Mouse (Mus musculus) natural killer cell, adult 2 months (primary cell): ENCODE results near the gene Ptges.
"Not testable (repeated sequence)": the region's sequence is repeated elsewhere in the genome, so short reads cannot be mapped to it uniquely, and the experiment has no call there.

Experiments used
- DNase-seq, 2 experiments: peaks; one replicate each; pipeline ENCODE4 v3.0.0; 2022; ENCODE audit warnings: low spot score in 2 of 2

Gene Ptges

DNA sequence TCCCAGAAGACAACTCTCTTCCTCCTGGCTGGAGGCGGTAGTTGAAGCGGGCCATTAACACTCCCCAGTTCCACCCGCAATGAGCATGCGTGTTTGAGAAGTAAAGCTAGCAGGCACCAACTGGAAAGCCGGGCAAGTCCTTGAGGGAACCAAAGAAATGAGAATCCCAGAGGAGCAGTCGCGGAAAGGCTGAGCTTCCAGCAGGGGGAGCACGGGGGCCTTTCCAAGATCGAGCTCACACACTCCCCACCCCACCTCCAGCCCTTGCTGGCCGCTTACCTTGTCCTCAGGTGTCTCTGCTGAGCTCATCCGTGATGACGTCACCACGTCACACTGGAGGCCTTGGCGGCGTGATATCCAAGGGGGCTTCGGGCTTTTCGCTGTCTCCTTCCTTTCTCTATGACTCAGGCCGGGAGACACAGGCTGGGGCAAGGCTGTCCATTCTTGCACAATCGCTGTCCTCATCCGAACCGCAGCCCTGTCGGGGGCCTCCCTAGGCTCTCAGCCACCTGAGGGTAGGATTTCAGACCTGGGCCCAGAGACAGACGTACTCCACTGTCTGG, at the start of gene Ptges:
Ptges (minus strand) TSS at position 381 of the 563 bp plus-strand sequence.
- DNase-seq = peak in 1 of 2 experiments; percentile 41

DNA sequence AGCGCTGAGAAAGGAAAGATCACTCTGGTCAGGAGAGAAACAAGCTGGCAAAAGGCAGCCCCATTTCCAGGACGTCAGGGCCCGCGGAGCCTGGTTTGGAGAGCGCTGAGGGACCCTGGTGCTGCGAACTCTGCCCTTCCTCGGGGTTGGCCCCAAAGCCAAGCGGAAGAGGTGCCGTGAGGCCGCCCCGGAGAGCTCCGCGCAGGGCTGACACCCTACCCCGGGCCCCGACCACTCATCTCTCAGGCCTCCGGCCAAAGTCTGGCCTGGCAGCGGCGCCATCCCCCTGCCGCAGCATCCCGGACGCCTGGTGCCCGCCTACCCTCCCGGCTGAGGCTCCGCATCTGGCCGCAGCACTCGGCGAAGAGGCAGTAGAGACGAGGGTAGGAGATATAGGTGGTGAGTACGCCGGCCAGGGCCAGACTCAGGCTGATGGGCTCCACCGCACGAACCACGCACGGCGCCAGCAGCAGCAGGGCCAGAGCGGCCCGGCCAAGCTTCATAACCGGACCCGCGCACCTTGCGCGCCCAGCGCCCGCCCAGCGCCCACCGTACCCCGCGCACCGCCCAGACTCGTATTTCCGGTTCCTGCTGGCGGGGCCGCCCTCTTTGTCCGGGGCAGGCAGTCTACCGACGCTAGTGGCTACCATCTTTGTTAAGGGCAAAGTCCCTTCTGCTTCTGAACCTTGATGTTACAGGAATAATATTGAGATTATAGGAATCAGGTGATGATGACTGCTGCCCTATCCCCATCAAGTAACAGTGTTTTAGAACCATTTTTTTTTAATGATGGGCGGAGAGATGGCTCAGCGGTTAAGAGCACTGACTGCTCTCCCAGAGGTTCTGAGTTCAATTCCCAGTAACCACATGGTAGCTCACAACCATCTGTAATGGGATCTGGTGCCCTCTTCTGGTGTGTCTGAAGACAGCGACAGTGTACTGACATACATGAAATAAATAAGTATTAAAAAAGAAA, 38.0 kb upstream of the Ptges start, which contains the start of gene Tor1a:
Tor1a (minus strand) TSS at position 582 of the 976 bp plus-strand sequence.
- peak; percentile 70 to 78 for DNase-seq

DNA sequence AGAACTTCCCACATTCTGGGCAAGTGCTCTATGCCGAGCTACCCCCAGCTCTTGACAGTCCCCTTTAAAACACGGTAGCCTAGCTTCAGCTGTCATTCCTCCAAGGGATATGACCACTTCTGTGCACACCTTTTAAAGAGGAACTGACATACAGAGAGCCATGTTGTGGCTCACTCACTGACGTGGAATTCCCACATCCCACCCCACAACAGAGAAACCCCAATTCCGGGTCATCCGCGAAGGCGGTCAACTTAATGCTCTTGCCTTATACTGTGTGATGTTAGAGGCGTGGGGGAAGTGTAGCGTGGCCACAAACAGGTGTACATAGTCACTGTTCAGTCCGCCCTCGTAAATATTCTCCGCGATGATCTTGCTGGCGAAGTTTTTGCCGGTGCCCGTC, 37.2 kb upstream of the Ptges start:
- peak; percentile 28 to 46 for DNase-seq

DNA sequence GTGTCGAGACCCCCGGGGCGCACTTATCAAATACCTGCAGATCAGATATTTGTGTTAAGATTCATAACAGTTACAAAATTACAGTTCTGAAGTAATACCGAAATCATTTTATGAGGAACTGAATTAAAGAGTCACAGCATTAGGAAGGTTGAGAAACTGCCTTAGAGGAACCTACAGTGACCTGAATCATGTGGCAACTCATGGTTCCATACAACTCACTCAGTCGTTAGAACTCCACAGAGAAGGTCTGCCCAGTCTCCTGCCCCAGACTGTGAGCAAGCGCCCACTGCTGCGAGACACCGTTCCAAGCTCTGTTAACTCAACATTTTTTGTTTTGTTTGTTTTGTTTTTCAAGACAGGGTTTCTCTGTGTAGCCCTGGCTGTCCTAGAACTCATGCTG, 36.0 kb upstream of the Ptges start:
- no peak for DNase-seq

DNA sequence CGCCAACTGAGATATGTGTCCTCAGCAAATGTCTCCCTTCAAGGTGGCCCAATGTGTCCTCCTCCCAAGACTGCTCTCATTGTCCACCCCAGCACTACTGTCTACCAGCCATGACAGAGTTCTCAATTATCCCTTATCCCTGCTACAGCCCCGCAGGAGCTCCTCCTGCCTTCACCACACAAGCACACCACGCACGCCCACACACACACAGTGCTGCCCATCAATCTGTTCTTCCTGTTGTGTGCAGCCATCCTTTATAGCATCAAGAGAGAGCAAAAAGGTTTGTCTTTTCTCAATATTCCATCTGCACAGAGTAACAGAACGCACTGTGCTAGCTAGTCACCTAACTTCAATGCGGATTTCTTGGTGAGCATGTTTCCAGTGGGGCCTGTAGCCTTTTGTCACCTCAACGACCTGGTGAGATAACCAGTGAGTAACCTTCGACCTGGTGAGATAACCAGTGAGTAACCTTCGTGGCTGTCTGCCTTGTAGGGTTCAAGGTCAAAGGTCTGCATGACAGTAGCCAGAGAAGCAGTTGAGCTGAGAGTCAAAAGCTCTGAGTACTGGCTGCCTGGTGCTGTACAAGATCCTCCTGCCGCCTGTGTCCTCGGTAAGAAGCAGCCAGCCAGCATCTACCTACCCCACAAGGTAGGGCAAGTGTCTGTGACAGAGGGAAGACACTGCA, 33.0 kb upstream of the Ptges start:
- no peak for DNase-seq

DNA sequence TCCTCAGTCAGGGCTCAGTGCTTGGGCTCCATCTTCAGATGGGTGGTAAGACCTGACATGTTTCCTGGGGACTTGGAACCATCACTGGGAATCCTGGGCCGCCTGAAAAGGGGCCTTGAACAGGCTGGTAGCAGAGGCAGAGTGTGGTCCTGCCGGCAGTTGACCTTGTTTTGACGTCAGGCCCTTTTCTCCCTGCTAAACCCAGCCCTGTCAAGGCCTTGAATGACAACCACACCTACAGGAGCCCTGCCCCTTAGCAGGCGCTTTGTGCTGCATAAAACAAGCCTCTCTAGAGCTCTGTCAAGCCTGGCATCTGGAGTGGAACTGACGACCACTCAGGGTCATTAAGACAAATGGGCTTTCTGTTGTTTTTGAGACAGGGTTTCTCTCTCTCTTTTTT, 30.2 kb upstream of the Ptges start:
- no peak for DNase-seq

DNA sequence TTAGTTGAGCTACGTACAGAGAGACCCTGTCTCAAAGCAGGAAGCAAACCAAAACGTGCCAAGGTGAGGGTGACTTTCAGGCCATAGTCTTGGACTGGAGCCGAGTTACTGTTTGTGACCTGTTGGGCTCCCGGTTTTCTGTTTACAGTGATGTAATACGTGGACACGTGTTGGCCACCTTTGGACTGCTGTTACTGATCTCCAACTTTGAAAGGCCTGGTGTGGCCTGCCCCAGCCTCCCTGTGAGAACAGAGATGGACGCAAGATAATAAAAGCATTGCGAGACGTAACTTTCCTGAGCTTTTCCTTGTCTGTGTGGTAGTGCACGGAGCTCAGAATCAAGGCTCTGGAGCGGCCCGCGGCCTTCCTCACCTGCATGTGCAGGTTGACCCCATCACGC, 29.1 kb upstream of the Ptges start:
- no peak for DNase-seq

DNA sequence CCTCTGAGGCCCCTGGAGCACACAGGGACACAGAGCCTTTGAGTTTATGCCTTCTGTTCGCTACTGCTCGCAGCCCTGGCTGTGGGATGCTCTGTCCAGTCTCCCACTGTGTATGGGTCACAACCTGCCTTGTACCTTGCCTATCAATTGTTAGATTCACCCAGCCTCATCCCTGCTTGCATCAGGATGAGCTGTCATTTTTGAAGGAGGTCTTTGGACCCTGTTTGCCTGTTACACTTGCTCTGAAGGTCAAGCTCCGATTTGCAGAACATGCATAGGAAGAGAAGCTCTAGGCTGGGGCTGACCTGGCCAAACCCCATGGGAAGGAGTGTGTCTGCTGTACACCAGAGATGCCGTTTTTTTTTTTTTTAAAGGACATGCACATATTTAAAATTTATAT, 27.8 kb upstream of the Ptges start:
- DNase-seq = no peak

DNA sequence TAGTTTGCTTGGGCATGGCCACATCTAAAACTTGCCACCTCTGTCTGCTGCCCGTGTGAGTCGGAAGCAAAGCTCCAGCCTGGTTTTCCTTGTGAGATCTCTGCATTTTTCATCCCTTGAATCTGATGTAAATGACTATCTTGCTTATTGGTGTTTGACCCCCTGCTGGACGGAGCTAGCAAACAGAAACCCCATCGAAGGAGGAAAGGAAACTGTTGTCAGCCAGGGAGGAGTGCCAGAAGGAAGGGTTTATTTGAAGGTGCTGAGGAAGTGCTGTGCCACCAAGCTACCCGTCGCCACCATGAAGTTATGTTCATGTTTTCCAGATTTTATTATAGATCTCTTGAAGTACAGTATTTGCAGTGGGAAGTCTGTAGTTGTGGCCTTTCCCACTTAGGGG, 25.1 kb upstream of the Ptges start:
- peak in 1 of 2 experiments; percentile 19 for DNase-seq

DNA sequence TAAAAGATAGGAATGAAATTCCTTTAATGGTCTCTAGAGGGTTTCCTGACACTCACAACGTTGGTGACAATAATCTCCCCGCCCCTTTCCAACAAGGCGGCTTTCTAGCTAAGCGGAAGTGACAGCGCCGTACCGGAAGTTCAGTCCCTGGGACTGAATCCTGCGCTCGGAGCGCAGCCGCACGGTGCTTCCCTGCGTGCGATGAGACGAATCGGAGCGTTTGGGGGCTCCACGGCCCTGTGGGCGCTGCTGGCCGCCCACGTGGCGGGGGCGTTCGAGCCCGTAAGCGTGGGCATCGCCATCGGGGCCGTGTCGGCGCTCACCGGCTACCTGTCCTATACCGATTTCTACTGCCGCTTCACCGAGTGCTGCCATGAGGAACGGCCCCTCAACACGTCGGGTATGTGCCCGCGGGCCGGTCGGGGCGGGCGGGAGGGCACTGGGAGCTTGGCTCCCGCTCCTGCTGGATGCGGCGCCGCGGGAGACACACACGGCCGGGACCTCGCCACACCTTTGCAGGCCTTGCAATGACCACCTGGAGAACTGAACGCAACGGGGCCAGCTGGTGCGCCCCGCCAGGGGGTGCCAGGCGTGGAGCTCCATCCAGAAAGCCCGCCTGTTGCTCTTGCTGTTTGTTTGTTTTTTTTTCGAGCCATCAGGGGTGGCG, 23.3 kb upstream of the Ptges start, which contains the start of gene Tor1b:
Tor1b (plus strand) TSS at position 136 of the 667 bp plus-strand sequence.
- peak; percentile 70 to 79 for DNase-seq

DNA sequence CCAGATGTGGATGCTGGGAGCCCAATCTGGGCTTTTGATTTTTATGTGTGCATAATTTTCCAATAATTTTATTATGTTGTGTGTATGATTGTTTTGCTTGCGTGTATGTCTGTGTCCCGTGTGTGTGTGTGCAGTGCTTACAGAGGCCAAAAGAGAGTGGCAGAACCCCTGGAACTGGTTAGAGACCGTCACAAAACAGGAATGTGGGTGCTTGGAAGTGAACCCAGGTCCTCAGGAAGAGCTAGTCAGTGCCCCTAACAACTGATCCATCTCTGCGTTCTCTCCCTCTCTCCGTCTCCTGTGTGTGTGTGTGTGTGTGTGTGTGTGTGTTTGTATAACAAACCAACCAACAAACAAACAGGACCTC, 22.8 kb upstream of the Ptges start:
- DNase-seq = no peak

DNA sequence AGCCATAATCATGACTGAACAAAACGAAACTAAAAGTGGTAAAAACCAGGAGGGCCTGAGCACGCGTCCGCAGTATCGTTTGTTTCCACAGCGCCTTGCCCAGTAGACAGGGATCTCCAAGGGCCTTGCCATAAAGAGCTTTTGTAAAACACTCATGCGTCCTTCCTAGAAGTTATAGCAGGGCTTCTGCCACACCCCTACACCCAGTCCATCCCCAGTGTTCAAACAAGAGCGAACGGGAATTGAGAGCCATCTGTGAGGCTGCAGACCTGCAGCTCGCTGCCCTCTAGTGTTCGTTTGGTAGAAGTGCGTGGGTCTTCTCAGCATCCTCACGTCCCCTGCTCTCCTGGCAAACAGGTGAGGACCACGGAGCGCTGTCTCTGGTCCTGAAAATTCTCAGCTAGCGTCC, 12.9 kb upstream of the Ptges start:
- DNase-seq = peak; percentile 59 to 67

DNA sequence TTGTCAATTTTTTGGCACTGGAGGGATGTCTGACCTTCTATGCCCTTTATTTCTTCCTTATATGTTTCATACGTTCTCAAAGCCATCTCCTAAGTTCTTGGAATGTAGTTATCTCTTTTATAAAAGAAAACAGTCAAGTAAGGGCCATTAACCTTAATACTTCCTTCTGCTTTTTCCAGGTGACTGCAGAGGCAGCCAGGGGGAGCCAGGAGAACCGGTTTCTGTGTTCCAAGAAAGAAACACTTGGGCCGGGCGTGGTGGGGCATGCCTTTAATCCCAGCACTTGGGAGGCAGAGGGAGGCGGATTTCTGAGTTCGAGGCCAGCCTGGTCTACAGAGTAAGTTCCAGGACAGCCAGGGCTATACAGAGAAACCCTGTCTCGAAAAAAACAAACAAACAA, 12.5 kb upstream of the Ptges start:
- DNase-seq = not testable (repeated sequence)

DNA sequence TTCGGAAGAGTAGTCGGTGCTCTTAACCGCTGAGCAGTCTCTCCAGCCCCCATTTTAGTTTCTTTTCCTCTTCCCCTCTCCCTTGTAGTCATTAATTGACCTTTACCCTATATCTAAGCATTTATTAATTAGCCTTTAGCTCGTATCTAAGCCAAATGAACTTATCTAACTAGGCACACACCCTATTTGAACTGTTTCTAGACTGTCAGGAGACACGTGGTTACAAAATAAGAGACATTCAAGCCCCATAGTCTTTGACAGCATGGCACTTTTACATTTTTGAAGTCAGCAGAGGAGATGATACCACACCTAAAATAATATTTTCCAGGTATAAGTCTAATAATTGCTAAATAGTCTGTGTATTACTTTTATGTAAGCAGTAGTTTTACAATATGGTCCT, 11.9 kb upstream of the Ptges start:
- no peak for DNase-seq

DNA sequence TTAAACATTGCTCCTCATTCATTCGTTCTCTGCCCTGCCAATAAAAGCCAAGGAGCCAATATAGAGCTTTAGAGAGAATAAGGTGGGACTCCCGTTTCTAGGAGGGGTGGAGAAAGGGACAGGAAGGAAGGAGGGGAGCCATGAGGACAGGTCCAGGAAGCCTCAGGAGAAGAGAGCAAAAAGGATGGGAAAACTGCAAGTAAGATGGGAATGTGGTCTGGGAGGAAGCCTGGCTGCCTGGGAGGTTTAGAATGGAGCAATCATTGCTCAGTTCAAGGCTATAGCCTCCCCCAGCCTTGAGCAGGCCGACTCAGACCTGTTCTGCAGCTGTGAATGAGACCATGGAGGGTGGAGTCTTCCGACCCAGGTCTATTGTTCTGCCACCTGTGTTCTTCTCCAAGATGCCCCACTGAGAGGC, 8.9 kb upstream of the Ptges start:
- DNase-seq = no peak

DNA sequence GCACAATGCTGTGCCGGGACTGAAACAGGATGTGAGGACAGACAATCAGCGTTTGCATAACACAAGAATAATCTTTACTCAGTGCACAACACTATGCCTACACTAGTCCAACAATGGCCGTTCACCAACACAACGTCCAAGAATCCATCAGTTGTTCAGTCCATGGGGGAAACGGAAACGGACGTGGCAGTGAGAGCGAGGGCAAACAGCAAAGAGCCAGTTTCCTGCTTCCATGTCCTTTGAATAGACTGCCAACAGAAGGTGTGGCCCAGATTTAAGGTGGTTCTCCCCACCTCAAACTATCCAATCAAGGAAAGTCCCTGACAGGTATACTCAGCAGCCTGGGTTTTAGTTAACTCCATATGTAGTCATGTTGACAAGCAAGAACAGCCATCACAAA, 8.1 kb upstream of the Ptges start:
- no peak for DNase-seq

DNA sequence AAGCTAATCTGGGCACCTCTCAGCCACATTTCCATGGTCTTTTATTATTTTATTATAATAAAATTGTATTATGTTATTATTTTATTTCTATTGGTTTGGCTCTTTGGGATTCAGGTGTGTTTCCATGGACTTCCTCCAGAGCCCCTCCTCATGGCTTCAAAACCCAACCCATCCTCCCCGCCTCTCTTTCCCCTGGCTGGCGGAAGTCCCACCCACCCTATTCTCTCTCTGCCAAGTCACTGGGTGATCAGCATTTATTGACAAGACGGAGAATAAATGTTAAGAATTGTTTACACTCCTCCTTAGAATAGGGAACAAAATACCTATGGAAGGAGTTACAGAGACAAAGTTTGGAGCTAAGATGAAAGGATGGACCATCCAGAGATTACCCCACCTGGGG, 7.1 kb upstream of the Ptges start:
- no peak for DNase-seq

DNA sequence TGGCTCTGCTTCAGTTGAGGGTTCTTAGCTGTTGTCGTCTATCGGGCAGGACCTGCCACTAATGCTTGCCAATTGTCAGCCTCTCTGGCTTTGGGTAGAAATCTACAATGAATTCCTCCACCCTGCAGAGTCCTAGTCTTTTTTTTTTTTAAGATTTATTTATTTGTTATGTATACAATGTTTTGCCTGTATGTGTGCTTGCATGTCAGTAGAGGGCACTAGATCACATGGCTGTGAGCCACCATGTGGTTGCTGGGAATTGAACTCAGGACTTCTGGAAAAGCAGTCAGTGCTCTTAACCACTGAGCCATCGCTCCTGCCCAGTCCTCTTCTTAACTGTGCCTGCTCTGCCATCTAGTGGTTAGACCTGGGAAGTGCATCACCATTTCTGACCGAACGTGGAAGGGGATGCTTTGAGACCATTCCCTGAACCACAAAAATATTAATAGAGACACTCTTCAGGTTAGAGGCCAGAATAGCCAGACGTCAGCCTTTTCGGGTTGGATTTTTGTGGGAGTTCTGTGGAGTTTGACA, 4.3 kb upstream of the Ptges start:
- peak; percentile 58 to 71 for DNase-seq

DNA sequence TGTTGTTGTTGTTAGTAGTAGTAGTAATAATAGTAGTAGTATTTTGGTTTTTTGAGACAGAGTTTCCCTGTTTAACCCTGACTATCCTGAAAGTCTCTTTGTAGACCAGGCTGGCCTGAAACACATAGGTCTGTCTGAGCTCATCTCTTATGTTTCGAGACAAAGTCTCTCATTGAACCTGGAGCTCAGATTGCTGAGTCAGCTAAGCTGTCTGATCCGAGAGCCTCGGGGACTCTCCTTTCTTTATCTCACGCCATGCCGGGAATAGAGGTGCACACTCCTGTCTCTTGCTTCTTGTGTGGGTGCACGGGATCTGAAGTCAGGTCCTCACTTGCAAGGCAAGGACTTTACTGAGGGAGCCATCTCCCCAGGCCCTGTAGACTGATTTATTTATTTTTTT, 3.4 kb upstream of the Ptges start:
- no peak for DNase-seq

DNA sequence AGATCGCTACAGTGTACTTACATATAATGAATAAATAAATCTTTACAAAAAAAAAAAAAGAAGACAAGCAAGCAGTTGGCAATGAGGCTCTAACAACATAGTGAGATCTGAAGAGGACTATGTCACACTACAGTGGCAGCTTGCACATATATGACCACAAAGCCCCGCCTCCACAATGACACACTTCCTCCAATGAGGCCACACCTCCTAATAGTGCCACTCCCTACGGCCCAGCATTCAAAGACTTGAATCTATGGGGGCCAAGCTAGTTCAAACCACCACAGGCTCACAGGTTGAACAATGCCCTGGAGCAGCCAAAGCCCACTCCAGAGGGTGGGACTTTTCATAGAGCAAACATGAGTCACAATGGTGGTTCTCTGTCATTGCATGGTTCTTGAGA, 2.3 kb upstream of the Ptges start:
- DNase-seq = no peak

DNA sequence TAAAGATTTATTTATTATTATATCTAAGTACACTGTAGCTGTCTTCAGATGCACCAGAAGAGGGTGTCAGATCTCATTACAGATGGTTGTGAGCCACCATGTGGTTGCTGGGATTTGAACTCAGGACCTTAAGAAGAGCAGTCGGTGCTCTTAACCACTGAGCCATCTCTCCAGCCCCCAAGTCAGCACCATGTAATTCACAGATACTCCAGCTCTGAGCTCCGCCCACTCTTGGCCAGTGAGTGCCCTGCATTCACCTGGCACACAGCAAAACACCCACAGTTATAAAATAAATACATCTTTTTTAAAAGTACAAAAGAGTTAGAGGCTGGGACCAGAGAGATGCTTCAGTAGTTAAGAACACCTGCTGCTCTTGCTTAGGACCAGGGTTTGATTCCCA, 1.2 kb upstream of the Ptges start:
- not testable (repeated sequence) for DNase-seq
